Mouse (Mus musculus): Measurements from ENCODE around the gene Prox1.

GRCm38 (mm10) chr1:190213175-190213574, 42.7 kb upstream of the Prox1 start:
- TF ChIP-seq CTCF (IDR thresholded peaks at IDR 0.05; ENCODE audit: control insufficient read depth, insufficient read depth, insufficient read length) (no peak), MAX (IDR thresholded peaks at IDR 0.05) (no peak), MYOG (IDR thresholded peaks at IDR 0.05; ENCODE audit: control insufficient read depth, extremely low read depth, insufficient read length) (no peak), USF1 (IDR thresholded peaks at IDR 0.05; ENCODE audit: low read depth) (no peak), CEBPB (IDR thresholded peaks at IDR 0.05; ENCODE audit: low read depth) (no peak), MYOD1 (IDR thresholded peaks at IDR 0.05; ENCODE audit: control insufficient read depth, insufficient read length, low read depth) (no peak), FOSL1 (IDR thresholded peaks at IDR 0.05; ENCODE audit: insufficient read depth, low read length, poor library complexity, severe bottlenecking) (no peak)

Measured in C2C12 (cell line).